Mouse (Mus musculus): ENCODE data around the gene Vmn1r155. TPM values are rescaled to one million over a fixed set of nuclear protein-coding genes. Genes with fewer than 3 reads are reported as not detected.

Vmn1r155 gene
- under 1 TPM; 0.27 to 0.29 TPM for polyA plus RNA-seq (2017; shearing (Covaris generic))

GRCm38 (mm10) chr7:22657718-22658117, at the start of gene Vmn1r155:
TSS of gene Vmn1r155 (plus strand) at chr7:22658018.

GRCm38 (mm10) chr7:22692217-22692616, 34.4 kb downstream of the Vmn1r155 start, which contains the start of gene Gm8693:
TSS of gene Gm8693 (minus strand) at chr7:22692317.

Other genes starting within 250 kb of the Vmn1r155 start
- not detected for gene Vmn1r148, start 244.4 kb upstream of the Vmn1r155 start, polyA plus RNA-seq (2017; shearing (Covaris generic))
- not detected for gene Vmn1r149, start 219.8 kb upstream of the Vmn1r155 start, polyA plus RNA-seq (2017; shearing (Covaris generic))
- not detected for gene Gm10665, start 193.9 kb upstream of the Vmn1r155 start, polyA plus RNA-seq (2017; shearing (Covaris generic))
- gene Vmn1r151, start 158.3 kb upstream of the Vmn1r155 start, polyA plus RNA-seq (2017; shearing (Covaris generic)): not detected
- gene Vmn1r152, start 135.1 kb upstream of the Vmn1r155 start, polyA plus RNA-seq (2017; shearing (Covaris generic)): under 1 TPM in 1 of 2 experiments, not detected in 1; 0.41 TPM
- not detected for gene Gm8677, start 123.1 kb upstream of the Vmn1r155 start, polyA plus RNA-seq (2017; shearing (Covaris generic))
- not detected for gene Gm4201, start 92.7 kb upstream of the Vmn1r155 start, polyA plus RNA-seq (2017; shearing (Covaris generic))
- gene Gm4565, start 69.9 kb upstream of the Vmn1r155 start, polyA plus RNA-seq (2017; shearing (Covaris generic)): under 1 TPM in 1 of 2 experiments, not detected in 1; 0.36 TPM
- gene Gm8693, start 34.3 kb downstream of the Vmn1r155 start, polyA plus RNA-seq (2017; shearing (Covaris generic)): not detected
- under 1 TPM in 1 of 2 experiments, not detected in 1; 0.27 TPM for gene Gm4567, start 61.7 kb downstream of the Vmn1r155 start, polyA plus RNA-seq (2017; shearing (Covaris generic))
- gene Vmn1r157, start 103.7 kb downstream of the Vmn1r155 start, polyA plus RNA-seq (2017; shearing (Covaris generic)): 1 to 10 TPM in 1 of 2 experiments, not detected in 1; 1.1 TPM
- gene Vmn1r158, start 132.8 kb downstream of the Vmn1r155 start, polyA plus RNA-seq (2017; shearing (Covaris generic)): under 1 TPM in 1 of 2 experiments, not detected in 1; 0.31 TPM
- not detected for gene Vmn1r159, start 185.6 kb downstream of the Vmn1r155 start, polyA plus RNA-seq (2017; shearing (Covaris generic))
- not detected for gene Vmn1r160, start 213.2 kb downstream of the Vmn1r155 start, polyA plus RNA-seq (2017; shearing (Covaris generic))